Mouse (Mus musculus): ENCODE measurements at regions not wholly inside any gene's neighbourhood (a gene's known extent, or its start where the extent isn't known, plus 50 kb on each side); places are given as distances from the start of the nearest gene placed in this dataset.
A peak's percentile ranks its signal among the peaks of the same experiment; 100 is the strongest.

DNA sequence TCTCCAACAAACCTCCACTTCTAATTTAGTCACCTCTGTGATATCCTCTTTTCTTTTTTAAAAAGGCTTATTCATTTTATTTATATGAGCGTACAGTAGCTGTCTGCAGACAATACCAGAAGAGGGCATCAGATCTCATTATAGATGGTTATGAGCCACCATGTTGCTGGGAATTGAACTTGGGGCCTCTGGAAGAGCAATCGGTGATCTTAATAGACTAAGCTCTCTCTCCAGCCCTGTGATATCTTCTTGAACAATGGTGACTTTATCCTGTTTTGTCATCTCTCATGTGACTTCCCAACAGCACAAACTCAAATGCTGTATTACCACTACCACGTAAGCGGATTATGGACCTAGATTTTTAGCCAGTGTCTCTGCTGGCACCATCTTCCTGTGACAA, 282.1 kb downstream of the Pmp22 start:
- WGBS = 97% methylated on average over 4 of the region's 4 CpGs
- peaks cover 12% of the 10 kb centered on the region for H3K4me1 ChIP-seq
- peaks cover 36% of the 10 kb centered on the region for H3K27me3 ChIP-seq

GRCm38 (mm10) chr11:63412364-63412991, 283.7 kb downstream of the Pmp22 start:
- H3K36me3 ChIP-seq = no peaks in the 10 kb centered on the region
- no peaks in the 10 kb centered on the region for H3K9me3 ChIP-seq
- peak overlapping the region; percentile 20 for H3K4me3 ChIP-seq
- no peak overlapping the region for H3K27ac ChIP-seq (replicated peaks)
- WGBS = 2% methylated on average over 18 of the region's 18 CpGs
- no peak for ATAC-seq (replicated peaks)
- H3K4me2 ChIP-seq (replicated peaks) = peak overlapping the region; percentile 41
- H3K9ac ChIP-seq (replicated peaks) = peak overlapping the region; percentile 26; the same call in 1 of the 2 replicates
- H3K27me3 ChIP-seq = peaks cover 31% of the 10 kb centered on the region; the same call in 1 of the 2 replicates
- peaks cover 12% of the 10 kb centered on the region for H3K4me1 ChIP-seq

More for the DNA sequence above, 282.1 kb downstream of the Pmp22 start:
- H3K4me2 ChIP-seq (replicated peaks) = no peak overlapping the region
- no peak overlapping the region for H3K9ac ChIP-seq (replicated peaks)
- no peak overlapping the region for H3K4me3 ChIP-seq
- no peaks in the 10 kb centered on the region for H3K36me3 ChIP-seq
- no peaks in the 10 kb centered on the region for H3K9me3 ChIP-seq
- no peak for ATAC-seq (replicated peaks)
- H3K27ac ChIP-seq (replicated peaks) = no peak overlapping the region

DNA sequence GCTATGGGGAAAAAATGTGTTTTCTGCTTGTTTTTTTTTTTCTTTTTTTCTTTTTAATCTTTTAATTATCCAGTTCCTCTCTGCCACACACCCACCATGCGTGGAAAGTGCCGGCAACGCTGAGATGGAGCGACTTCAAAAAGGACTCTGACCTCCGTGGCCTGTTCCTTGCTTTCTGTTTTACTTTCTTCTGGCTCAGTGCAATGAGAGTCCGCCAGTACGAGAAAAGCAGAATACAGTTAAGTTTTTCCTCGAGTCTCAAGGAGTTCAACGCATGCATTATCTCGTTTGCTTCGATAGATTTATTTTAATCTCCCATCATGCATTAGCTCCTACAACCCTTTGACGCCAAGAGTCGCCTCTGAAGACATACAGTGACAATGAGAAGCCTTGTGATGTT, 284.3 kb downstream of the Pmp22 start:
- WGBS = 10% methylated on average over 13 of the region's 13 CpGs
- peak overlapping the region; percentile 20 for H3K4me3 ChIP-seq
- H3K36me3 ChIP-seq = no peaks in the 10 kb centered on the region
- H3K4me1 ChIP-seq = peaks cover 12% of the 10 kb centered on the region
- H3K27me3 ChIP-seq = peaks cover 37% of the 10 kb centered on the region; the same call in 1 of the 2 replicates
- H3K27ac ChIP-seq (replicated peaks) = no peak overlapping the region
- H3K9me3 ChIP-seq = no peaks in the 10 kb centered on the region
- H3K9ac ChIP-seq (replicated peaks) = no peak overlapping the region
- H3K4me2 ChIP-seq (replicated peaks) = peak overlapping the region; percentile 41
- ATAC-seq (replicated peaks) = no peak

GRCm38 (mm10) chr11:63413621-63414020, 284.8 kb downstream of the Pmp22 start:
- Histone ChIP-seq H3K4me1 (peaks cover 12% of the 10 kb centered on the region), H3K4me3 (no peak overlapping the region), H3K9me3 (no peaks in the 10 kb centered on the region), H3K27me3 (peaks cover 39% of the 10 kb centered on the region; the same call in 1 of the 2 replicates), H3K36me3 (no peaks in the 10 kb centered on the region), H3K9ac (replicated peaks) (no peak overlapping the region), H3K27ac (replicated peaks) (no peak overlapping the region), H3K4me2 (replicated peaks) (no peak overlapping the region)
- WGBS = 52% methylated on average over 4 of the region's 4 CpGs
- no peak for ATAC-seq (replicated peaks)

GRCm38 (mm10) chr11:63418042-63418776, 289.4 kb downstream of the Pmp22 start:
- no peak for ATAC-seq (replicated peaks)
- Histone ChIP-seq H3K36me3 (no peaks in the 10 kb centered on the region), H3K4me3 (no peak overlapping the region), H3K9me3 (no peaks in the 10 kb centered on the region), H3K27me3 (peaks cover 21% of the 10 kb centered on the region; the same call in 1 of the 2 replicates), H3K27ac (replicated peaks) (no peak overlapping the region), H3K9ac (replicated peaks) (no peak overlapping the region), H3K4me1 (peaks cover 1% of the 10 kb centered on the region), H3K4me2 (replicated peaks) (no peak overlapping the region)
- 86% methylated on average over 5 of the region's 5 CpGs for WGBS

DNA sequence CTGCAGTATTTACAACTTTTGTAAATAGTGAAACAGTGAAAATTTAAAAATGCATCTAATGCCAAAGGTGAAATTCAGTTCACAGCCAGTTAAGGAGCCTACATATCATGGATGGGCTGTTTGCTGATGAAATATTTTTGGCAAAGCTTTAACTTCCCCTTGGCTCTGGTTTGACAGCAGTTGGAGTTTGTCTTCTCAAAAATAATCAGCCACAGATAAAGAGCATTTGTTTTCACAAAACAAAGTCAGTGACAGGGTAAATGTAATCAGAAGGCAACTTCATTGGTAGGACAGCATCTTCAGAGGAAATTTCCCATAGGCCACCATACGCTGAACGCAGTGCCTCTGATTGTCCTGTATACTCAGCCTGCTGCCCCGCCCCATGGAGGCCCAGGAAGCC, 291.6 kb downstream of the Pmp22 start:
- H3K36me3 ChIP-seq = no peaks in the 10 kb centered on the region
- H3K27ac ChIP-seq (replicated peaks) = no peak overlapping the region
- no peak overlapping the region for H3K4me3 ChIP-seq
- no peak overlapping the region for H3K4me2 ChIP-seq (replicated peaks)
- 93% methylated on average over 3 of the region's 3 CpGs for WGBS
- H3K4me1 ChIP-seq = no peaks in the 10 kb centered on the region
- no peak overlapping the region for H3K9ac ChIP-seq (replicated peaks)
- no peaks in the 10 kb centered on the region for H3K9me3 ChIP-seq
- 0 out of 2 replicates have a peak, but pooled peaks cover 8% of the 10 kb centered on the region for H3K27me3 ChIP-seq
- no peak for ATAC-seq (replicated peaks)

DNA sequence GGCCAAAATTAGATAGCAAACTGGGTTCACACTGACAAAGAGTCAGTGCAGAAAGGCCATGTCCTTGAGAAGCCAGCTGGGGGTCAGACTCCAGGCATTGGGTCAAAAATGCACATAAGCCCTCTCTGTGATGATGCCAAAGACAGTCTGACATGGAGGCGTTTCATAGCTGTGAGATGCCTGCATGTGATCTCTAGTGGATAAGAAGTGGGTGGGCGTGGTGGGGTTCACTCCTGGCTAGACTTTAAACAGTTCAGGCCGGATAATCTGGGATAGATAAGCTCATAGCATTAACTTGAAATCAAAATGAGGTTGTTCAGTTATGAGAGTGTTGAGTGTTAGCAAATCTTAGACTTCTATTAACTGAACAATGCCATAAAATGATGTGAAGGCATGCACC, 293.3 kb downstream of the Pmp22 start:
- H3K9ac ChIP-seq (replicated peaks) = no peak overlapping the region
- H3K36me3 ChIP-seq = no peaks in the 10 kb centered on the region
- ATAC-seq (replicated peaks) = no peak
- H3K4me2 ChIP-seq (replicated peaks) = no peak overlapping the region
- H3K4me3 ChIP-seq = no peak overlapping the region
- 88% methylated on average over 3 of the region's 3 CpGs for WGBS
- no peaks in the 10 kb centered on the region for H3K9me3 ChIP-seq
- no peak overlapping the region for H3K27ac ChIP-seq (replicated peaks)
- no peaks in the 10 kb centered on the region for H3K4me1 ChIP-seq
- 0 out of 2 replicates have a peak, but pooled peaks cover 8% of the 10 kb centered on the region for H3K27me3 ChIP-seq

DNA sequence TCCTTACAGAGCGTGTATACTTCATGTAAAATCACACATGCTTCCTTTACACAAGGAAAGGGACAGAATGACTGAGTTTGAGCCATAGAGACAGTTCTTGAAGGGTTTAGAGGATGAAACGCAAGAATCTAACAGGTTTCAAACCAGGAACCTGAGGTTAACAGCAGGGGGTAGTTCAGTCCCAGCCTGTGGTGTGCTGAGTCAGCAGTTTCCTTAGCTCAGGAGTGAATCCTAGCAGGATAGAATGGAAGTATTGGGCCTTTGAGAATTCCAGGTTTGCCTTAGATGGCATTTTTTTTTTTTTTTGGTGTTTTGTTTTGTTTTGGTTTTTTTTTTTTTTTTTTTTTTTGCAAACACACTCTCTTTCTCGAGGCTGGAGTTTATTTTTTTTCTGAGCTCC, 295.5 kb downstream of the Pmp22 start:
- no peak overlapping the region for H3K4me3 ChIP-seq
- no peaks in the 10 kb centered on the region for H3K4me1 ChIP-seq
- no peak overlapping the region for H3K27ac ChIP-seq (replicated peaks)
- H3K9me3 ChIP-seq = no peaks in the 10 kb centered on the region
- ATAC-seq (replicated peaks) = no peak
- no peaks in the 10 kb centered on the region for H3K27me3 ChIP-seq
- no peak overlapping the region for H3K4me2 ChIP-seq (replicated peaks)
- H3K9ac ChIP-seq (replicated peaks) = no peak overlapping the region
- WGBS = 75% methylated on average over 3 of the region's 3 CpGs
- H3K36me3 ChIP-seq = no peaks in the 10 kb centered on the region

GRCm38 (mm10) chr11:63425741-63426140, 297.0 kb downstream of the Pmp22 start:
- no peak overlapping the region for H3K9ac ChIP-seq (replicated peaks)
- no peaks in the 10 kb centered on the region for H3K9me3 ChIP-seq
- no peaks in the 10 kb centered on the region for H3K27me3 ChIP-seq
- 17% methylated on average over 11 of the region's 11 CpGs for WGBS
- no peak overlapping the region for H3K4me2 ChIP-seq (replicated peaks)
- no peaks in the 10 kb centered on the region for H3K4me1 ChIP-seq
- no peak overlapping the region for H3K27ac ChIP-seq (replicated peaks)
- no peak overlapping the region for H3K4me3 ChIP-seq
- no peak for ATAC-seq (replicated peaks)
- H3K36me3 ChIP-seq = no peaks in the 10 kb centered on the region

DNA sequence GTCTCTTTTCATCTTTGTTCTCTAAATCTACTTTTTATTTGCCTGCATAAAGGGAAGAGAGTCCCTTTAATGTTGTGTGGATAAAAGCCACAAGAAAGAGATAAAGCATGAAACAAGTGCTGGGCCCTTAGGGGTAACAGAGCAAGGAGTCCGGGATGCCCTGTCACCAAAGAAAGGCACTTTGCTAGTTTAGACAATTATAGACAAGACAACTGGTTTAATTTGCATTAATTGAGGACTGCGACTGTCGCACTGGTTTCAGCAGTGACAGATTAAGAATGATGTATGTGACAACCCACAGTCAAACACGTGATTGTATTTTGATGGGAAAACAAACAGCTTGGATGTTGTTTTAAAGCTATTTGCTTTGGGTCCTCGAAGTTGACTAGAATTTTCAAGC, 325.0 kb downstream of the Pmp22 start:
- WGBS = 28% methylated on average over 5 of the region's 5 CpGs
- Histone ChIP-seq H3K27me3 (0 out of 2 replicates have a peak, but pooled peaks cover 7% of the 10 kb centered on the region), H3K4me3 (no peak overlapping the region), H3K4me1 (peaks cover 23% of the 10 kb centered on the region), H3K27ac (replicated peaks) (no peak overlapping the region), H3K9ac (replicated peaks) (no peak overlapping the region), H3K9me3 (no peaks in the 10 kb centered on the region), H3K36me3 (no peaks in the 10 kb centered on the region), H3K4me2 (replicated peaks) (no peak overlapping the region)
- ATAC-seq (replicated peaks) = 0 out of 2 replicates have a peak, but pooled peaks have one; percentile 23

DNA sequence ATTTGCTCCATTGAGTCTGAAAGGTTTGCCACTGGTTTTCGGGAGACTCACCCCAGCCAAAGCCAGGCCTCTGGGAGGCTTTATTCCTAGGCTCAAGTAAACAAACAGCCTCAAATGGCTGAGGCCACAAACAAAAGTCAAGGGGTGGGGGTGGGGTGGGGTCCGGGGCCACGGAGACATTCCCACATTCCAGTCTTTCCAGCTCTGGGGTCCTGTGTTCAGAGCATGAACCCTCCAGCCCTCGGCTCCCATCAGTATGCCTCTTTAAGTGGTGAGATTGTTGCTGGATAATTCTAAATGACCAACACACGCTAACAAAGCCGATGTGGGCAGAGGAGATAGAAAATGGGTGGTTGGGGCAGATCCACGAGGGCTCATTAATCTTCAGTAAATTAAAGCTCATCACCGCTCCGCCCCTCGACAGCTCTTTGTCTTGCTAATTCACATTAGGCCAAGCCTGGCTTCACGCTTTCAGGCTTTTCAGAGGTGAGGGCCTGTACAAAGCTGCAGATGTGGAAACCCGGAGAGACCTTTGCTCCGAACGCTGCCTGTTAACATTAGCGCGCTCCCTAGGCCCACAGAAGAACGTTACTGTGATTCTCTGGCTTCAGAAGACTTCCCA, 326.2 kb downstream of the Pmp22 start:
- Histone ChIP-seq H3K27ac (replicated peaks) (0 out of 2 replicates have a peak overlapping the region, but pooled peaks have one; percentile 15), H3K9me3 (no peaks in the 10 kb centered on the region), H3K27me3 (0 out of 2 replicates have a peak, but pooled peaks cover 7% of the 10 kb centered on the region), H3K9ac (replicated peaks) (no peak overlapping the region), H3K4me2 (replicated peaks) (0 out of 2 replicates have a peak overlapping the region, but pooled peaks have one; percentile 6), H3K36me3 (no peaks in the 10 kb centered on the region), H3K4me1 (peaks cover 23% of the 10 kb centered on the region), H3K4me3 (no peak overlapping the region)
- ATAC-seq (replicated peaks) = 0 out of 2 replicates have a peak, but pooled peaks have one; percentile 51
- 5% methylated on average over 17 of the region's 17 CpGs for WGBS

GRCm38 (mm10) chr11:63456356-63456755, 327.6 kb downstream of the Pmp22 start:
- H3K27me3 ChIP-seq = 0 out of 2 replicates have a peak, but pooled peaks cover 5% of the 10 kb centered on the region
- H3K9me3 ChIP-seq = no peaks in the 10 kb centered on the region
- peaks cover 23% of the 10 kb centered on the region for H3K4me1 ChIP-seq
- H3K4me2 ChIP-seq (replicated peaks) = no peak overlapping the region
- 60% methylated on average over 3 of the region's 3 CpGs for WGBS
- no peak overlapping the region for H3K4me3 ChIP-seq
- no peaks in the 10 kb centered on the region for H3K36me3 ChIP-seq
- H3K27ac ChIP-seq (replicated peaks) = no peak overlapping the region
- no peak for ATAC-seq (replicated peaks)
- H3K9ac ChIP-seq (replicated peaks) = no peak overlapping the region
